Mouse (Mus musculus) cortical plate, adult 2 months (tissue): ENCODE measurements around the gene Tent4b.

Source experiments
- CTCF ChIP-seq: fragments of 200-500 bp; IDR thresholded peaks from 2 replicates; pipeline ENCODE4 v1.5.1; 2011; ENCODE audit warnings: mild to moderate bottlenecking, control low read depth, low read length; ENCODE audit not compliant: insufficient read depth; ENCODE audit errors: extremely low read depth
- POLR2A ChIP-seq: fragments of 200-500 bp; IDR thresholded peaks from 2 replicates; pipeline ENCODE4 v1.6.1; 2011; ENCODE audit warnings: mild to moderate bottlenecking, low read length, control low read depth; ENCODE audit not compliant: insufficient read depth; ENCODE audit errors: extremely low read depth

DNA sequence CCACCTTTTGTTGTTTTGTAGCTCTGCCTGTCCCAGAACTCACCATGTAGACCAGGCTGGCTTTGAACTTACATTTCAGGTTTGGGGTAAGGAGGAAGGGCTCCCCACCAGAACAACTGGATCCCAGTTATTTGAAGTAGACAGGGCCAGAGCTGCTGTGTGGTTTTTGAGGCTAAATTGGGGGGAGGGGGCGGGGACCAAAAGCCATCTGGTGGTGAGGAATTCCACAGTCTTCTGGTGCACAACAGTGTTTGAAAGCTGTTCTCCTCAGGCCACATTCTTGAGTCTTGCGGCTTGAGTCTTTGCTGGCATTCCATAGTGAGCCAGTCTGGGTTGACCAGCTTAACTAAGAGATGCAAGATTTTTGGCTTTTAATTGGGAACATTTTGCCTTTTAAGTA is 66.5 kb downstream of the Tent4b start:
- TF ChIP-seq CTCF: no peak
- TF ChIP-seq POLR2A: no peak
